Mouse (Mus musculus) liver, adult 2 months (tissue): ENCODE measurements at regions not wholly inside any gene's neighbourhood (a gene's known extent, or its start where the extent isn't known, plus 50 kb on each side); places are given as distances from the start of the nearest gene placed in this dataset.

ENCODE experiments used
- CTCF ChIP-seq: fragments of 200-500 bp; IDR thresholded peaks from 2 replicates; pipeline ENCODE4 v1.5.1; 2011; ENCODE audit warnings: low read depth, low read length, control low read depth
- POLR2A ChIP-seq: fragments of 200-500 bp; IDR thresholded peaks from 2 replicates; pipeline ENCODE4 v1.6.1; 2011; ENCODE audit warnings: low read length, control low read depth; ENCODE audit not compliant: insufficient read depth; ENCODE audit errors: extremely low read depth

DNA sequence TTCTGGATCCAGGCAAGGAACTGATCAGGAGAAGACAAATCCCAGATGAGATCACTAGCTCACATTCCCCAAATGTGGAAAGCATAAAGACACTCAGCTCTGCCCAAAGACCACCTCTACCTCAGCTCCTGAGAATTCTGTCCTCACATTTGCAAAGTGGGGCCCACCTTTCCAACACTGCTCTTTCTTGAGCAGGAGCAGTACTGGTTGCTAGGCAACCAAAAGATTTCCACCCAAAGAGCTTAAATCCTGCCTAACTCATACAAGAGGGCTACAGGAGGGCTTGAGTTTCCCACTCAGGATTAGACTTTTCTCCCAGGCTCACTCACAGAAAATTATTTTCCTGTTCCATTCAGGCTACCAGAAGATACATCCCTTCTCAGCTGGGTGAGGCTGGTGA, 74.0 kb downstream of the Pcdh20 start:
- TF ChIP-seq CTCF (no peak), POLR2A (no peak)
